Mouse (Mus musculus) gastrocnemius, adult 18-20 months (tissue): ENCODE measurements around the gene Fibp. TPM values are rescaled to one million over a fixed set of nuclear protein-coding genes. Genes with fewer than 3 reads are reported as not detected.

ENCODE experiments used
- DNase-seq: peaks from one replicate; pipeline ENCODE4 v3.0.0; 2021; ENCODE audit warnings: low spot score
- total RNA-seq, 2 experiments: library from RNA; stranded (reverse); gene quantifications; 2 replicates each; pipeline ENCODE4 v1.2.3; 2021

The Fibp gene
- total RNA-seq, 2 experiments from 2014 or later = 33.7 to 38.5 TPM

DNA sequence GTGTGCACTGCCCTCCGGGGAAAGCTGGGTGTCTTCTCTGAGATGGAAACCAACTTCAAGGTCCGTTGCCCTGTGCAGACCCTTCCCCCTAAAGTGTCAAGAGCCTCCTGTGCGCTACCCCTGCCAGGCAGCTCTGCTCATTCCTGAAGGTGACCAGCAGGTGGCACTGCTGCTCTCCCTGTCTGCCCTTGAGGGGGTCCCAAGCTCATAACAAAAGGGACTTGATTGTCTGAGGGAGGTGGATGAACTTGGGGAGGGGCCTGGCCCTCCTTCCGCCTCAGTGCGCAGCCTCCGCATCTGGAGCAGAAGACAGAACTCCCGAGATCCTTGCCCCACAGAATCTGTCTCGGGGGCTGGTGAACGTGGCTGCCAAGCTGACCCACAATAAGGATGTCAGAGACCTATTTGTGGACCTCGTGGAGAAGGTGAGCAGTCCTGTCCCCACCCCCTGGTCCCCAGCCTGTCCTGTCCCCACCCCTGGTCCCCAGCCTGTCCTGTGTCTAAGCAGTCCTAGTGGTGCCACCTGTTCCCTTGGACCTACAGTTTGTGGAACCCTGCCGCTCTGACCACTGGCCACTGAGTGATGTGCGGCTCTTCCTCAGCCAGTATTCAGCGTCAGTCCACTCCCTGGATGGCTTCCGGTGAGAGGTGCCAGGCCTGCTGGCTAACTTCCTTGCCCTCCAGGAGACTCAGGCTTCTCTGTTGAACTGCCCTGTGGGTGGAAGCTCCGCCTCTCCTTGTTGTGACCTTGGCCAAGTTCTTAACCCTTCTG is 3.6 kb downstream of the Fibp start:
- peak; percentile 44 for DNase-seq

DNA sequence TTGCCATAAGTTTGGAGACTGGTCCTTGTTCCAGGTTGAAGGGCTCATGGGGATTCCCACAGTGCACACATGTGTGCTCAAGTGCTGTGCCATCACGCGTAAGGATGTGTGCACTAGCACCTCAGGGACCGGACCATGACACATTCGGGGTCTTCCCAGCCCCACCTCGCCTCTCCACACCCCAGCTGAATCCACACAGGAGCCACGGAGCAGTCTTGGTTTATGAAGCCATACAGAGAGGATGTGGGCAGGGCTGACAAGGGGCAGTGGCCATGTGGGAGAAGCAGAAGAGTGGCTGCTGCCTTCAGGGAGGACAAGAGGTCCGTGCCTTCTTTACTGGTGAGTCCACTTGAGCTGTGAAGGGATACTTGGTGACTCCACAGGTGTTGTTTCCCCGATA is 4.6 kb downstream of the Fibp start:
- DNase-seq = no peak

DNA sequence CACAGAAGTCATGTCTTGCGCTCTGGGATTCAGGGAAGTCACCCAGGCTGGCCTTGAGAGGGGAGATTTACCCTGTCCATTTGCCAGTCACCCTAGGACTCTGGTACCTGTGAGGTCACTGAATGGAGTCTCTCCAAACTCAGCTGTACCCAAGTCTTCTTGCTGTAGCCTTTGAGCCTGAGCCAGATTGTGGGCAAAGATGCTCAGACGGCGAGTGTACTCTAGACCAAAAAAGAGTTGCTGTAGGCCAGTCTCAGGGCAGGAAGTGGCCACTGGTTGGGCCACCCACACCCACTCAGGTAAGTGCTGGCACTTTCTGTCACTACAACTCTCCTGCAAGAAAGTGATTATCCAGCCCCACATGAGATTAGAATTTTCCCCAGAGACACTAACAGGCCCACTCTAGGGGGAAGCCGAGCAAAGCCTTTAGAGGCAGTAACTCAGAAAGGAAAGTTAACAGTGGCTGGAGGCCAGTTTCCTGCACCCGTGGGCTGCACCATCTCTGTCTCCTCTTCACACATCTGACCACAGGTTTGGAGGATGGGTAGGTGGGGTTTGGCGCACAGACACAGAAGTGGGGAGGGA is 6.6 kb downstream of the Fibp start:
- no peak for DNase-seq

DNA sequence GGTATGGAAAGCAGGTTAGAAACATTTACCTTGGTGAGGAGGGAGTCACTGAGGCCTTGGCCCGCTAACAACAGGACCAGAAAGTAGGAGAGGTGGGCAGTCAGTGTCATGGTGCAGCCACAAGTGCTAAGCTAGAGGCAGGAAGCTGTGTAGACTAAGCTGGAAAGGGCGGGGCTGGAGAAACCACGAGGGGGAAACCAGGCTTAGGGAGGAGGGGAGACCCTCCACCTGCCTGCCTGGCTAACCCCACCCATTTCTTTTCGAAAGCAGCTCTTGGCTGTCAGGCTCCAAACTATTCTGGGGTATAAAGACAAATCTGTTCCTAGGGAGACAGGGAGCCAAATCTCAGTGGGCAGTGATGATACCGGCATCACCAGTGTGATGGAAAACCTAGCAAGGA is 8.0 kb downstream of the Fibp start, which contains the start of gene Ctsw:
TSS of gene Ctsw (minus strand) at position 134 of the 400 bp plus-strand sequence.
- DNase-seq = no peak

DNA sequence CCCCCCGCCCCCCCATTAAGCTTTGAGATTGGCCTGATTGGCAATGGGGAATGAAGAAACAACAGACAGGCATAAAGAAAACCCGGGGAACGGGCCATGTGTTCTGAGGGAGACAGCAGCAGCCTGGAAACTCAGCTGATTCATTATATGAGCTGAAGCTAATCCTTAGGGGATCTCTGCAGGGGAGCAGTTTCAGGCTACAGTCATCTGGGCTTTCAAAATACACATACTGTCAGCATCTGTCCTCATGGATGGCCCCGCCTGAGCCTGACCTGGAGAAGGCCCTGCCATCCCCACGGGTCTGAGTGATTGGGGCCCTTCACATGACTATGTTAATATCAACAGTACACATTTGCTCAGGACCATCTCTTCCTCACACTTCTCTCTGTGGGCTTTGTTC is 11.4 kb downstream of the Fibp start:
- no peak for DNase-seq

DNA sequence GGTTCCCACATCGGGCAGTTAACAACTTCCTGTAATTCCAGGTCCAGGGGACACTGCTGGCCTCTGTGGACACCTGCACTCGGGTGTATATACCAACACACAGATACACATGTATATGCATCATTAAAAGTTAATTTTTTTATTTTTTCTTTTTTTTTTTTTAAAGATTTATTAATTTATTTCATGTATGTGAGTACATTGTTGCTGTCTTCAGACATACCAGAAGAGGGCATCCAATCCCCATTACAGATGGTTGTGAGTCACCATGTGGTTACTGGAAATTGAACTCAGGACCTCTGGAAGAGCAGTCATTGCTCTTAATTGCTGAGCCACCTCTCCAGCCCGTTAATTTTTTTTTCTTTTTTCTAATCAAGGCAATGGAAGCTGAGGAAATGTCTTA is 12.4 kb downstream of the Fibp start:
- DNase-seq = no peak

DNA sequence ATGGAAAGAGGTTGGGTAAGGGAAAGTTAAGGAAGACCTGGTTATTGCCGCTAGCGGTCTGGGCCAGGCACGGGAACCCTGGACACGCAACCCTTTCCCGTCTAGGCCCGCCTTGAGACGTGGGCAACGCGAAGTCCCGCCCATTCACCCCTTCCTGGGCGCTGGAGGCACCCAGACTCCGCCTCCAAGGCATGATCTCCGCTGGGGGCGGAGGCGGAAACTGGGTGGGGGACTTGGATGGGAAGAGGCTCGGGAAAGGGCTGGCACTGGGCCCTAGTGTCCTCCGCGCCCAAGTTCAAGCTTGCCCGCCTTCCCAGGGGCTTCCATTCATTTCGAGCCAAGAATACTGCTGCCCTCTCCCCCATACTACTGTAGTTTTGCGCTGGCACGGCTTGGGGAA is 13.3 kb downstream of the Fibp start, which contains the start of gene Efemp2:
TSS of gene Efemp2 (plus strand) at position 235 of the 400 bp plus-strand sequence.
- peak; percentile 80 for DNase-seq

DNA sequence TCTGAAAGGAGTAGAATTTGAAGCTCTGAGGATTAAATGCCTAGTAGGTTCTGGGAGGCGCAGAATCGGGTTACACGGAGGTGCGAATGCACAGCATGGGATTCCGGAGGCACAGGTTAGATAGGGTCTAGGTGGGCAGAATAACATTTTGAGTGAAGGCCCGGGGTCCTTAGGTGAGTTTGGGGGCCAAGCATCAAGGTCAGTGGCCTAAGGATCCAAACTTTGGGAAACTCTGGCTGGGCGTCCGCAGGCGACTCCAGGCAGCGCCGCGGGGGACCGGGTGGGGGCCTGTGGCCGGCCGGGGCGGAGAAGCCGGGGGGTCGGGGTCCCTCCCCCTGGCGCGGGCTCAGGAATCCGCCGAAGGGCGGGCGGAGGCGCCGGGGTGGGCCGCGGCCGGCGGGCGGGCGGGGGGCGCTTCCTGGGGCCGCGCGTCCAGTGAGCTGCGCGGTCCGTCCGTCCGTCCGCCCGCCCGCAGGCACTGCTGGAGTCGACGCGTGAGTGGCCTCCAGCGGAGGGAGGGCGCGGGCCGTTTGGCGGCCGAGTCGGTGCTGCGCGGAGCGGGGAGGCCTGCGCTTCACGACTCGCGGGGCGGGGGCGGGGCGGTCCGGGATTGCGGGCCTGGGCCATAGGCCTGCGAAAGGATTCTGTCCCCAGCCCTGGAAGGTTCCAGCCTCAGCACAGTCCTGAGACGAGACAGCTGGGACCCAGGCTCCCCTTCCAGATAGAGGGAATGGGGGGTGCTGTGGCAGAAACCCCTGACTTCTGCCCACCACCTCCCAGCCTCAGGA is 14.1 kb downstream of the Fibp start:
- DNase-seq = peak; percentile 30

DNA sequence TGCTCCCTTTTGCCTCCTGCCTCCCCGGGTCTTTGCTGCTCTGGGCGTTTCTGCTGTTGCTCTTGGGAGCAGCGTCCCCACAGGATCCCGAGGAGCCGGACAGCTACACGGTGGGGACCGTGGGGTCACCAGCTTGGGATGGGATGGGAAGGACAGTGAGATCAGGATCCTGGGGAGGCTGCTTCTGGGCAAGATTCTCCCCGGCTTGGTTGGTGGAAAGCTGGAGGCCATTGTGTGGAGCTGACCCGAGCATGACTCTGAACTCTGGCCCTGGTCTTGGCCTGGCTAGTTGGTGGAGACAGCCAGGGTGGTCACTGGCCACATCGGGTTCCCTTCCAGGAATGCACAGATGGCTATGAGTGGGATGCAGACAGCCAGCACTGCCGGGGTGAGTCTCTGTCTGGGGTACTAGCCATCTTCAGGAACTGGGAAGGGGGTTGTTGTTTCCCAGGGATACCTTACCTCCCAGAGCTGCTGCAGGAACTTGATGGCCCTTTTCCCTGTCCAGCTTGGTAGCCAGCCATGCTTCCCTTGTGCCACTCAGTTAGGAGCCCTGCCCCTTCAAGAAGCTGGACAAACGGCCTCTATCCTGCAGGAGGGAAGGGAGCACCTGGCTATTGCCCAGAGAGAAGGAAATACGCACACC is 14.8 kb downstream of the Fibp start:
- DNase-seq = no peak

DNA sequence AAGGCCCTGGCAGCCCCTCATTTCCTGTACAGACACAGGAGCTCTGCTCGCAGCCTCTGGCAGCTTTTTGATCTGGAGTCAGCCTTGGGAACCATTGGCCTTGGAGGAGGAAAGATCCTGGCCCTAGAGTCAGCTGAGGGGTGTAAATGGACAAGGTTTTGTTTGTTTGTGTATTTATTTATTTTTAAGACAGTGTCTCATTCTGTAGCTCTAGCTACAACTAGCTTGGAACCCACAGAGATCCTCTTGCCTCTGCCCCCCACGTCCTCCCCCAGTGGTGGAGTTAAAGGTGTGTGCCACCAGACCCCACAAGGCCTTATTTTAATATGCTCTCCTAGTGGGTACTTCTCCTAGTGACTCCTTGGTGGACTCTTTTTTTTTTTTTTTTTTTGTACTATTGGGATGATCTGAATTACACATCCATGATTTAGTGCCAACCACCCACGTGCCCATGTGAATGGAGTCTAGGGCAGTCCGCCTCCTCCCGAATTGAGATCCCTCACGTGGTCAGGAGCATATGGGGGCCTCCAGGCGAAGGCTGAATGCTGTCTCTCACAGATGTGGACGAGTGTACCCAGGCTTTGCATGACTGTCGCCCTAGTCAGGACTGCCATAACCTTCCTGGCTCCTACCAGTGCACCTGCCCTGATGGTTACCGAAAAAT is 16.7 kb downstream of the Fibp start:
- DNase-seq = no peak

DNA sequence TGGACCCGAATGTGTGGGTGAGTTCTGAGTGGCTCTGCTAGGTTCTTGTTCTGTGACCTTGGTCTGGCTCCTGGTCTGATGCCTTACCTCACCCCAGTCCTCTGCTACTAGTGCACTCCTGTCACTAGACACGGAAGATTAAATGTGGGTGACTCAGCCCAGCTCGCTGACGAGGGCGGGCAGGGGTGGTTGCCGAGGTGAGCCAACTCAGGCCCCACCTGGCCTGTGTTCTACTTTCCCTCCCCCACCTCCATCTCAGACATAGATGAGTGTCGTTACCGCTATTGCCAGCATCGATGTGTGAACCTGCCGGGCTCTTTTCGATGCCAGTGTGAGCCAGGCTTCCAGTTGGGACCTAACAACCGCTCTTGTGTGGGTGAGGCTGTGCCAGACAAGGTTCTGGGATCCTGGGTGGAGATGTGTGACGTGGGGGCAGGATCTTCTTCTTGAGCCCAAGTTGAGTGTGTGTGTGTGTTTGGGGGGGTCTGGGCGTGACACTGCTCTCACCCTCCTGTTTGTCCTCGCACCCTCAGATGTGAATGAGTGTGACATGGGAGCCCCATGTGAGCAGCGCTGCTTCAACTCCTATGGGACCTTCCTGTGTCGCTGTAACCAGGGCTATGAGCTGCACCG is 17.4 kb downstream of the Fibp start:
- no peak for DNase-seq

DNA sequence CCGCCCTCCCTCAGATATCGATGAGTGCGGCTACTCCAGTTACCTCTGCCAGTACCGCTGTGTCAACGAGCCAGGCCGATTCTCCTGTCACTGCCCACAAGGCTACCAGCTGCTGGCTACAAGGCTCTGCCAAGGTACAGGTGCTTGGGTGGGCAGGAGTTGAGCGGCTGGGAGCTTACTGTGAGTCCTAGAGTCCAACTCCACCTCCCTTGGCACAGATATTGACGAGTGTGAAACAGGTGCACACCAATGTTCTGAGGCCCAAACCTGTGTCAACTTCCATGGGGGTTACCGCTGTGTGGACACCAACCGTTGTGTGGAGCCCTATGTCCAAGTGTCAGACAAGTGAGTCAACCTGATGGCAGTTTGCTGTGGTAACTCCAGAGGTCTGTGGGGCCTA is 19.6 kb downstream of the Fibp start:
- no peak for DNase-seq

DNA sequence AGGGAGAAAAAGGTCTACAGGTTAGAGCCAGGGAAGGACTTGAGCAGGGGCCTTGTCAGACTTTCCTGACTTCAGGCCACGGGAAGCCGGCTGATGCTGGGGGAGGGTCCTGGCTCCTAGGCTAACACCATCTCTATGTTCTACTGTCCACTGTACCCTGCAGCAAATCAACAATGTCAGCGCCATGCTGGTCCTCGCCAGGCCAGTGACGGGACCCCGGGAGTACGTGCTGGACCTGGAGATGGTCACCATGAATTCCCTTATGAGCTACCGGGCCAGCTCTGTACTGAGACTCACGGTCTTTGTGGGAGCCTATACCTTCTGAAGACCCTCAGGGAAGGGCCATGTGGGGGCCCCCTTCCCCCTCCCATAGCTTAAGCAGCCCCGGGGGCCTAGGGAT is 21.0 kb downstream of the Fibp start:
- no peak for DNase-seq

DNA sequence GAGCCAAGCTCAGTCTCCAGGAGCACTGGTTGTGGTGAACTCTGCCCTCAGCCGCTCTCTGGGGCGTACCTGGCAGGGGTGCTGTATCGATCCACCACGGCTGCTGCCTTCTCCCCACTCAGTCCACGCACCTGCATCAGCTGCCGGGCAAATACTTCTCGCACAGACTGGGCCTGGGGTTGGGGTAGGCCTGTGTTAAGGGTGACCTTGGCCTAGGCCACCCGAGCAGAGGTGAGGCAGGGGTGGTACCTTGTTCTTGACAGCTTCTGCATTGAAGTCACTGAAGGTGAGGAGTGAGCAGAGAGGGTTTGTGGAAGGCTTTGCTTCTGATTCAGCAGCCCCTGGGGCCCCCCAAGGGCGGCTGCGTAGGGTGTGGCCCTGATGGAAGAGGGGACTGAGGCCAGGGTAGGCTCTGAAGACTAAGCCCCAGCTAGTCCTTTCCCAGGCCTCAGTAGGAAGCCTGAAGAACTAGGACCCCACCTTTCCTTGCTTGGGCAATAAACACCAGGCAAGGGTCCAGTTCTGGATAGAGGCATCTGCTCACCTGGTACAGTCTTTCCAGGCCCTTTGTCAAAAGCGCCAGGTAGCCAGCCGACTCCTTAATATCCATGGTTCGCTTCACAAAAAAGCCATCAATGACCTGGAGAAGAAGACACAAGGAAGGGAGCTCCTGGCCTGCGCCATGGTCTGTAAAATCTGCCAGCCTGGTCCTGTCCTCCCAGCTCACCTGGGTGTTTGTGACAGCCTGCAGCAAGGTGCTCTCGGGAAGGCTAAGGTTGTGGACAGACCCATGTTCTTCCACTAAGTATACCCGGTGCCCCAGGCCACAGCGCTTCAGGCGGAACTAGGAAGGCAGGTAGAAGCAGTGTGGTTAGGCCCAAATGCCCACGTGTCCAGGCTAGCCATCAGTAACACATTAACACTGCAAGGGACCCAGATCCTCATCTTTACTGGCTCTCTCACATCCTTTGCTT is 23.3 kb downstream of the Fibp start:
- no peak for DNase-seq

DNA sequence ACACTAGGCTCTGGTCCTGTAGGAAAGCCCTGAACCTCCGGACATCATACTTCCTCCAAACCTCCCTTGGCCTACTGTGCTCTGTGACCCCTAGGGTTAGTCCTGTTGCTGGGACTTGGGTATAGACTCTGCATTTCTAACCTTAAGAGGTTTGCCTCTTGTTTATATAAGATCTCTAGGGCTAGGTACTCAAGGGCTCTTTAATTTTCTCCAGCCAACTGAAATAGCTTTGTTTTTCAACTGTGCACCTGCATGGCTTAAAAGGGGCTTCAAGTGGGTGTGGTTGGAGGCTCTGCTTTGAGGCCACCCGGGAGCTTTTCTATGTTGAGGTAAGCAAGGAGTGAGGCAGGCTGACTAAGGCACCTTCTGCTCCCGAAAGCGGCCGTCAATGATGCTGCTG is 24.1 kb downstream of the Fibp start:
- DNase-seq = no peak

DNA sequence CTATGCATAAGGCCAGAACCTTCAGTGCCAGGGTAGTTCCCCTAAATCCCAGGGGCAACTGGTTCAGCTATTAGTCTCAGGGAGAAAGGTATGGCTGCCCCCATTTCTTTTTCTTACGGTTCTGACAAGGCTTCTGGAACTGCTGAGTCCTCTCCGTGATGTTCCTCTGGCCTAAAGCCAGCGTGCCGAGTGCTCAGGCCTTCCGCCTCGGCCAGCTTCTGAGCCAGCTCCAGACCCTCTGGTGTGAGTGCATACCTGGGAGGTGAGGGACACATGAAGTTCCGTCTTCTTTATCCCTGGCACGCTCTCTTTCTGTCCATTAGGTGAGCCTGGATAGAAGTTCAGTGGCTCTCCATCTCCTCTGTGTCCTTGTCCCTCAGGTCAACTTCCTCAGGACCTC is 25.0 kb downstream of the Fibp start:
- no peak for DNase-seq

DNA sequence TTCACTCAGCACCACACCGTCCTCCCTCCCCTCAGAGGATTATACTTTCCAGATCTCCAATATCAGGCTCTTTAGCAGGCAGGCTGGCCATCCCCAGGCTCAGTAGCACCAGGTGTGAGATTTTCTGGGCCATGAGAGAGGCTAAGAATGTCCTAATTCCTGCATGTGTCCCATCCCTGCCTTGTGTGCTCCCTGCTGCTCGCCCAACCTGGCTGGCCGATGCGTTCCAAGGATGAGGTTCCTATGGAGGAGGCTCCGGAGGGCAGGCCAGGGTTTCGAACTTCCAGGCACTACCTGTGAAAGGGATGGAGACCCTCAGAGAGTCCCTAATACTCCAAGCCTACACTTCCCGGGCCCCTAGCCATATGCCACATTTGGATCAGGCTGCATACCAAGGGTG is 25.4 kb downstream of the Fibp start:
- no peak for DNase-seq

DNA sequence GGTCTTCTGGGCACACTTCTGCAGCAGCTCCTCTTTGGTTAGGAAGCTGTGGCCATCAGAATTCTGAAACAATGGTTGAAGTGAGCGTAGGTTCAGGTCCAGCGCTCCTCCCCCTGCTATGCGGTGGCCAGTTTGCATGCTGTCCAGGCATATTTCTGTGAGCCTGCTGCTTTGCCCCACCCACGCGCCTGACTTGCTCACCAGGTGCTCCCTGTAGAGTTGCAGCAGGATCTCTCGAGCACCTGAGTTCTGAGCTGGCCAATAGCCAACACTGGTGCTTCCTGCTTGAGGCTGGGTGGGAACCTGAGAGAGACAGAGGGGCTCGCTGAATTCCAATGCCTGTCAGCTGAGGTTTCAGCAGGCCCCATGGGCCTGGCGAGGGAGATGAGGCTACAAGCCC is 25.9 kb downstream of the Fibp start:
- no peak for DNase-seq

DNA sequence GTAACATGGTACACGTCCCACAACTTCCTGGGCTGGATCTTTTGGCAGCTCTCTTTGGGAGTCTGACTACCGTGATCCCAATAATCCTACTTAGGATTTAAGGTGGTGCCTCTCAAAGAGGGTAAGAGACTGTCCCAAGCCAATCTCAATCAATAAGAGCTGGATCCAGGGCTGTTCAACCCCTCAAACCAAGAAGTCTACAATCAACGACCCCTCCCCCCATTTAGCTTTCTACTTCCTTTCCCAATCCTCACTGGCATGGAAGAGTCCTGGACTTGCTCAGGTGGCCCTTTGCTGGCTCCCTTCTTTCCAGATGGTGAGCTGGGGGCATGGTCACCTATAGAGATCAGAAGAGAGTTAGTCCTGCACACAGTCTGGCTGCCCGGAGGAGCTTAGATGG is 26.4 kb downstream of the Fibp start:
- no peak for DNase-seq
